Mouse (Mus musculus) induced T-regulatory cell, adult 2 months (primary cell): ENCODE measurements around the gene Rpl13.

Experiments
- DNase-seq: peaks from one replicate; pipeline ENCODE4 v3.0.0-alpha.2; 2012; ENCODE audit warnings: low read depth

Gene Rpl13

GRCm38 (mm10) chr8:123108010-123108409, 5.9 kb downstream of the Rpl13 start:
- peak; percentile 43 for DNase-seq

- no peak for DNase-seq
Observed at GRCm38 (mm10) chr8:123108953-123109352, 6.8 kb downstream of the Rpl13 start.

- DNase-seq: peak; percentile 86
Observed at GRCm38 (mm10) chr8:123110649-123111048, 8.5 kb downstream of the Rpl13 start.

- DNase-seq: no peak
Observed at GRCm38 (mm10) chr8:123112892-123113291, 10.7 kb downstream of the Rpl13 start.

- DNase-seq: peak; percentile 61
Observed at GRCm38 (mm10) chr8:123113908-123114469, 11.8 kb downstream of the Rpl13 start.

GRCm38 (mm10) chr8:123114644-123115043, 12.5 kb downstream of the Rpl13 start:
- DNase-seq: peak; percentile 42

- DNase-seq: peak; percentile 47
Observed at GRCm38 (mm10) chr8:123117127-123117731, 15.1 kb downstream of the Rpl13 start, which contains the start of gene Cpne7. TSS of gene Cpne7 (plus strand) at chr8:123117374.

GRCm38 (mm10) chr8:123117744-123118143, 15.6 kb downstream of the Rpl13 start:
- DNase-seq: peak; percentile 34

GRCm38 (mm10) chr8:123122059-123122458, 19.9 kb downstream of the Rpl13 start:
- DNase-seq: no peak

- no peak for DNase-seq
Observed at GRCm38 (mm10) chr8:123122670-123123069, 20.5 kb downstream of the Rpl13 start.

- DNase-seq: peak; percentile 37
Observed at GRCm38 (mm10) chr8:123126193-123126816, 24.2 kb downstream of the Rpl13 start.

GRCm38 (mm10) chr8:123131041-123131440, 28.9 kb downstream of the Rpl13 start:
- DNase-seq: no peak

- DNase-seq: peak; percentile 20
Observed at GRCm38 (mm10) chr8:123132953-123133352, 30.8 kb downstream of the Rpl13 start.

GRCm38 (mm10) chr8:123134149-123134713, 32.1 kb downstream of the Rpl13 start:
- no peak for DNase-seq

GRCm38 (mm10) chr8:123135406-123135805, 33.3 kb downstream of the Rpl13 start:
- DNase-seq: no peak

- no peak for DNase-seq
Observed at GRCm38 (mm10) chr8:123135806-123136205, 33.7 kb downstream of the Rpl13 start.

GRCm38 (mm10) chr8:123136287-123136686, 34.1 kb downstream of the Rpl13 start:
- no peak for DNase-seq

GRCm38 (mm10) chr8:123137645-123138077, 35.5 kb downstream of the Rpl13 start:
- DNase-seq: no peak

GRCm38 (mm10) chr8:123138741-123139140, 36.6 kb downstream of the Rpl13 start:
- DNase-seq: no peak

- DNase-seq: no peak
Observed at GRCm38 (mm10) chr8:123141741-123142462, 39.8 kb downstream of the Rpl13 start.

- peak; percentile 62 for DNase-seq
Observed at GRCm38 (mm10) chr8:123145279-123145678, 43.1 kb downstream of the Rpl13 start.

GRCm38 (mm10) chr8:123146390-123146789, 44.2 kb downstream of the Rpl13 start:
- DNase-seq: no peak
